Mouse (Mus musculus) natural killer cell, adult 2 months (primary cell): Measurements from ENCODE around the gene Nradd.

Experiments used
- DNase-seq, 2 experiments: peaks; one replicate each; pipeline ENCODE4 v3.0.0; 2022; ENCODE audit warnings: low spot score in 2 of 2

The Nradd gene

DNA sequence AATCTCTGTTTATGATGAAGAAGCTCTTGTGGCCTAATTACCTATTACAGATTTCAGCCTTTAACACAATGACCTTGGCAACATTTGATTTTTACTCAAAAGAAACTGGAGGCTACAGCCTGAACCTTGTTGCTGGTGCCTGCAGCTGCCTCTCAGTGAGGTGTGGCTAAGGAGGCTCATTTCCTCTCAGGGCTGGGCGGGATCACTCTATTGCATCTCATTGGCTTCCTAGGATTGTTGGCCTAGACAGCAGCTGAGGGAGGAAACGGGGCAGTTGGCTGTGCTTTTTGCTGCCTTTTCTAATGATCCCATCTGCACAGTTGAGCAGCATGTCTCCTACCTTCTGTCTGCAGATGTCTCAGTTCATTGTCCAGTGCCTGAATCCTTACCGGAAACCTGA lies 7.2 kb downstream of the Nradd start:
- no peak for DNase-seq

- DNase-seq = no peak
Observed at GRCm38 (mm10) chr9:110611471-110611870, 12.8 kb downstream of the Nradd start.

GRCm38 (mm10) chr9:110583521-110583920 lies 40.7 kb downstream of the Nradd start:
- DNase-seq = no peak

- DNase-seq = no peak
Observed at GRCm38 (mm10) chr9:110582161-110582560, 42.1 kb downstream of the Nradd start.
